Mouse (Mus musculus): ENCODE data around the gene Tnfrsf8. TPM values are rescaled to one million over a fixed set of nuclear protein-coding genes. Genes with fewer than 3 reads are reported as not detected.
A peak's percentile ranks its signal among the peaks of the same experiment; 100 is the strongest.

Tnfrsf8 gene
- polyA plus RNA-seq, 1 experiment from 2014 or later = 0.18 TPM

DNA sequence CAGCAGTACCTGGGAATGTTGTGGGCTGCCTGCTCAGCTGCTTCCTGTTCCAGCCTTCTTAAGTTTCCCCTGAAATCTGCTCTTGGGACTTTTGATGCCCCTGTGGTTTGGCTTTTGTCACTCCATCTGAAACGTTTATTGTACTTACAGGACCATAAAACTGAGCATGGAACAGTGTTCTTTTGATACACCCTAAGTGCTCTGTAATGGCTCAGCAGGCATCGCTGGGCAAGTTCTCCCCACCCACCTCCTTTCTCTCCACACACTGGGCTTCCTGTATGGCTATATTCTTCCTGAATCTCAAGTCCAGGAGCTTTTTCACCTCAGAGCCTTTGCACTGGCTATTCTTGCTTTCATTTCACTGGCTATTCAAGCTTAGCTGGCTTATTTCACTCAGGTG, 50.2 kb downstream of the Tnfrsf8 start:
- Histone ChIP-seq H3K36me3 (no peaks in the 10 kb centered on the region), H3K4me1 (replicated peaks) (no peaks in the 10 kb centered on the region), H3K9ac (no peak overlapping the region), H3K27me3 (no peaks in the 10 kb centered on the region), H3K4me2 (no peak overlapping the region), H3K4me3 (no peak overlapping the region), H3K27ac (no peak overlapping the region), H3K9me3 (replicated peaks) (no peaks in the 10 kb centered on the region)
- ATAC-seq (replicated peaks; ENCODE audit: insufficient number of reproducible peaks, insufficient read depth, low FRiP score, low read depth) = no peak
- WGBS = 25% methylated on average over 2 of the region's 2 CpGs

- Histone ChIP-seq H3K36me3 (no peaks in the 10 kb centered on the region), H3K9me3 (replicated peaks) (no peaks in the 10 kb centered on the region), H3K27ac (no peak overlapping the region), H3K9ac (no peak overlapping the region), H3K4me1 (replicated peaks) (no peaks in the 10 kb centered on the region), H3K4me3 (no peak overlapping the region), H3K4me2 (no peak overlapping the region), H3K27me3 (no peaks in the 10 kb centered on the region)
- 95% methylated on average over 1 of the region's 1 CpGs for WGBS
- no peak for ATAC-seq (replicated peaks; ENCODE audit: insufficient number of reproducible peaks, insufficient read depth, low FRiP score, low read depth)
Observed at GRCm38 (mm10) chr4:145263583-145263982, 51.4 kb downstream of the Tnfrsf8 start.

- H3K4me3 ChIP-seq = no peak overlapping the region
- no peak overlapping the region for H3K9ac ChIP-seq
- H3K27ac ChIP-seq = no peak overlapping the region
- ATAC-seq (replicated peaks; ENCODE audit: insufficient number of reproducible peaks, insufficient read depth, low FRiP score, low read depth) = no peak
- H3K4me1 ChIP-seq (replicated peaks) = no peaks in the 10 kb centered on the region
- no peaks in the 10 kb centered on the region for H3K36me3 ChIP-seq
- no peak overlapping the region for H3K4me2 ChIP-seq
- no peaks in the 10 kb centered on the region for H3K9me3 ChIP-seq (replicated peaks)
- no peaks in the 10 kb centered on the region for H3K27me3 ChIP-seq
- 73% methylated on average over 5 of the region's 5 CpGs for WGBS
Observed at GRCm38 (mm10) chr4:145260802-145261201, 54.2 kb downstream of the Tnfrsf8 start.

- ATAC-seq (replicated peaks; ENCODE audit: insufficient number of reproducible peaks, insufficient read depth, low FRiP score, low read depth) = no peak
- WGBS = 58% methylated on average over 5 of the region's 5 CpGs
- Histone ChIP-seq H3K4me3 (no peak overlapping the region), H3K9ac (no peak overlapping the region), H3K9me3 (replicated peaks) (no peaks in the 10 kb centered on the region), H3K36me3 (no peaks in the 10 kb centered on the region), H3K4me1 (replicated peaks) (no peaks in the 10 kb centered on the region), H3K27ac (no peak overlapping the region), H3K27me3 (no peaks in the 10 kb centered on the region), H3K4me2 (no peak overlapping the region)
Observed at GRCm38 (mm10) chr4:145257751-145258434, 57.1 kb downstream of the Tnfrsf8 start.

DNA sequence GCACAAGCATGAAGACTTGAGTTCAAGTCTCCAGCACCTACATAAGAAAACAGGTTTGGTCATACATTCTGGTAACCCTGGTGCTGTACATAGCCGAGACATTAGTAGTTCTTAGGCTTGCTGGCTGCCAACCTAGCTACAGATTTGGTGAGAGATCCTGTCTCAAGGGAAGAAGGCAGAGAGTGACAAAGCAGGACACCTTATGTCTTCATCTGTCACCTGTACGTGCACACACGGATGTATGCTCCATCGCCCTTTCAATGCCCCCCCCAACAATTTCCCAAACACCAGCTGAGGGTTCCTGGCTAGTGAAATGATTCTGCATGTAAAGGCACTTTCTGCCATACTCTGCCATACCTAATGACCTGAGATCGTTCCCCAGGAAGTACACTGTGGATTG, 58.8 kb downstream of the Tnfrsf8 start:
- no peaks in the 10 kb centered on the region for H3K4me1 ChIP-seq (replicated peaks)
- WGBS = 82% methylated on average over 5 of the region's 5 CpGs
- no peak overlapping the region for H3K27ac ChIP-seq
- no peaks in the 10 kb centered on the region for H3K9me3 ChIP-seq (replicated peaks)
- H3K36me3 ChIP-seq = no peaks in the 10 kb centered on the region
- no peak overlapping the region for H3K9ac ChIP-seq
- H3K4me2 ChIP-seq = no peak overlapping the region
- no peak for ATAC-seq (replicated peaks; ENCODE audit: insufficient number of reproducible peaks, insufficient read depth, low FRiP score, low read depth)
- H3K27me3 ChIP-seq = no peaks in the 10 kb centered on the region
- H3K4me3 ChIP-seq = no peak overlapping the region

- Histone ChIP-seq H3K4me2 (no peak overlapping the region), H3K27ac (no peak overlapping the region), H3K9me3 (replicated peaks) (no peaks in the 10 kb centered on the region), H3K36me3 (no peaks in the 10 kb centered on the region), H3K27me3 (no peaks in the 10 kb centered on the region), H3K4me1 (replicated peaks) (no peaks in the 10 kb centered on the region), H3K4me3 (no peak overlapping the region), H3K9ac (no peak overlapping the region)
- ATAC-seq (replicated peaks; ENCODE audit: insufficient number of reproducible peaks, insufficient read depth, low FRiP score, low read depth) = no peak
- WGBS = 31% methylated on average over 13 of the region's 13 CpGs
Observed at GRCm38 (mm10) chr4:145254418-145254817, 60.5 kb downstream of the Tnfrsf8 start.

GRCm38 (mm10) chr4:145252611-145253010, 62.4 kb downstream of the Tnfrsf8 start:
- no peak for ATAC-seq (replicated peaks; ENCODE audit: insufficient number of reproducible peaks, insufficient read depth, low FRiP score, low read depth)
- 81% methylated on average over 8 of the region's 8 CpGs for WGBS
- Histone ChIP-seq H3K9ac (no peak overlapping the region), H3K4me3 (no peak overlapping the region), H3K27ac (no peak overlapping the region), H3K9me3 (replicated peaks) (no peaks in the 10 kb centered on the region), H3K27me3 (peaks cover 5% of the 10 kb centered on the region), H3K4me2 (no peak overlapping the region), H3K4me1 (replicated peaks) (no peaks in the 10 kb centered on the region), H3K36me3 (no peaks in the 10 kb centered on the region)

- H3K9ac ChIP-seq = no peak overlapping the region
- no peak for ATAC-seq (replicated peaks; ENCODE audit: insufficient number of reproducible peaks, insufficient read depth, low FRiP score, low read depth)
- no peak overlapping the region for H3K27ac ChIP-seq
- no peaks in the 10 kb centered on the region for H3K9me3 ChIP-seq (replicated peaks)
- H3K27me3 ChIP-seq = peaks cover 15% of the 10 kb centered on the region
- WGBS = 88% methylated on average over 4 of the region's 4 CpGs
- no peak overlapping the region for H3K4me2 ChIP-seq
- peaks cover 5% of the 10 kb centered on the region for H3K4me1 ChIP-seq (replicated peaks)
- H3K36me3 ChIP-seq = no peaks in the 10 kb centered on the region
- H3K4me3 ChIP-seq = no peak overlapping the region
Observed at GRCm38 (mm10) chr4:145251546-145251945, 63.4 kb downstream of the Tnfrsf8 start.

DNA sequence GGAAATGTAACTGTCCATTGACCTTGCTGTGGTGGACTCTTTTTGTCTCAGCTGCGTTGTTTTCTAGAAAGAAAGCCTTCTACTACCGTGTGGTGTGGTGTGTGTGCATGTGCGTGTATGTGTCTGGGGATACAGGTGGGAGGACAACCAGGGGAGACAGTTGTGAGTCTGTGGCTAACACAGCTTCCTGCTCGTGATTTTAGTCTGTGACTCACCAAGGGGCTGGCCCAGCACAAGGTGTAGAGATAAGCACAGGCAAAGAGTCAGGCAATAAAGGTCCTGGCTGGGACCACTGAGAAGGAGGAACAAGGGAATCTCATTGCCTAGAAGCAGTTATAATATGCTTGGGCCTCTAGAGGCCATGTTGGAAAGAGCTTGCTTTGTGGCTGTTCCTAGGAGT, 65.0 kb downstream of the Tnfrsf8 start:
- Histone ChIP-seq H3K4me3 (no peak overlapping the region), H3K27me3 (peaks cover 30% of the 10 kb centered on the region), H3K27ac (no peak overlapping the region), H3K9ac (no peak overlapping the region), H3K4me2 (no peak overlapping the region), H3K36me3 (no peaks in the 10 kb centered on the region), H3K9me3 (replicated peaks) (no peaks in the 10 kb centered on the region), H3K4me1 (replicated peaks) (peaks cover 10% of the 10 kb centered on the region)
- WGBS = 62% methylated on average over 4 of the region's 4 CpGs
- ATAC-seq (replicated peaks; ENCODE audit: insufficient number of reproducible peaks, insufficient read depth, low FRiP score, low read depth) = no peak

- Histone ChIP-seq H3K9ac (no peak overlapping the region), H3K9me3 (replicated peaks) (no peaks in the 10 kb centered on the region), H3K4me1 (replicated peaks) (peaks cover 10% of the 10 kb centered on the region), H3K4me2 (no peak overlapping the region), H3K27ac (no peak overlapping the region), H3K36me3 (no peaks in the 10 kb centered on the region), H3K4me3 (no peak overlapping the region), H3K27me3 (peaks cover 35% of the 10 kb centered on the region)
- WGBS = 47% methylated on average over 2 of the region's 2 CpGs
- no peak for ATAC-seq (replicated peaks; ENCODE audit: insufficient number of reproducible peaks, insufficient read depth, low FRiP score, low read depth)
Observed at GRCm38 (mm10) chr4:145247556-145247955, 67.4 kb downstream of the Tnfrsf8 start.

- 1% methylated on average over 47 of the region's 47 CpGs for WGBS
- ATAC-seq (replicated peaks; ENCODE audit: insufficient number of reproducible peaks, insufficient read depth, low FRiP score, low read depth) = peak; percentile 78
Observed at GRCm38 (mm10) chr4:145246173-145247011, 68.6 kb downstream of the Tnfrsf8 start, which contains the start of gene Tnfrsf1b. TSS of gene Tnfrsf1b (minus strand) at chr4:145246870.

More at GRCm38 (mm10) chr4:145246173-145247011, 68.6 kb downstream of the Tnfrsf8 start, which contains the start of gene Tnfrsf1b:
- no peaks in the 10 kb centered on the region for H3K9me3 ChIP-seq (replicated peaks)
- H3K27ac ChIP-seq = no peak within 1 kb of the TSS
- H3K4me1 ChIP-seq (replicated peaks) = peaks cover 10% of the 10 kb centered on the region
- H3K27me3 ChIP-seq = peaks cover 35% of the 10 kb centered on the region
- peak within 1 kb of the TSS; percentile 61 for H3K4me3 ChIP-seq
- H3K4me2 ChIP-seq = peak within 1 kb of the TSS; percentile 91
- no peaks in the 10 kb centered on the region for H3K36me3 ChIP-seq
- H3K9ac ChIP-seq = peak within 1 kb of the TSS; percentile 56

All from heart, embryonic 15.5 days (tissue).